Mouse (Mus musculus): Measurements from ENCODE around the gene Spon2. TPM values are rescaled to one million over a fixed set of nuclear protein-coding genes. Genes with fewer than 3 reads are reported as not detected.

Spon2 gene
- polyA plus RNA-seq, 1 experiment, result 10.5 TPM

GRCm38 (mm10) chr5:33202516-33203170, 15.6 kb downstream of the Spon2 start:
- Histone ChIP-seq H3K36me3 (ENCODE audit: control insufficient read depth, insufficient read depth, low read length) (no peaks in the 10 kb centered on the region), H3K27me3 (ENCODE audit: control insufficient read depth, insufficient read depth, low read length) (no peaks in the 10 kb centered on the region), H3K4me3 (ENCODE audit: control insufficient read depth, insufficient read depth, low read length) (no peak overlapping the region), H3K4me1 (replicated peaks; ENCODE audit: control insufficient read depth, insufficient read depth, low read length) (no peaks in the 10 kb centered on the region), H3K27ac (ENCODE audit: control insufficient read depth, insufficient read depth, low read length) (no peak overlapping the region)
- TF ChIP-seq CTCF (IDR thresholded peaks at IDR 0.05; ENCODE audit: borderline replicate concordance, control insufficient read depth, extremely low read depth, insufficient read depth, low read length, poor library complexity) (no peak), POLR2A (IDR thresholded peaks at IDR 0.05; ENCODE audit: control insufficient read depth, extremely low read depth, insufficient read depth, low read length, poor library complexity) (no peak)
- WGBS, result 87% methylated on average over 13 of the region's 13 CpGs
- DNase-seq, result no peak

GRCm38 (mm10) chr5:33201697-33202096, 16.6 kb downstream of the Spon2 start:
- WGBS, result 67% methylated on average over 13 of the region's 13 CpGs
- no peaks in the 10 kb centered on the region for H3K27me3 ChIP-seq (ENCODE audit: control insufficient read depth, insufficient read depth, low read length)
- H3K36me3 ChIP-seq (ENCODE audit: control insufficient read depth, insufficient read depth, low read length), result no peaks in the 10 kb centered on the region
- no peak for DNase-seq
- no peak overlapping the region for H3K4me3 ChIP-seq (ENCODE audit: control insufficient read depth, insufficient read depth, low read length)
- H3K27ac ChIP-seq (ENCODE audit: control insufficient read depth, insufficient read depth, low read length), result no peak overlapping the region
- TF ChIP-seq POLR2A (IDR thresholded peaks at IDR 0.05; ENCODE audit: control insufficient read depth, extremely low read depth, insufficient read depth, low read length, poor library complexity), result no peak
- no peak for TF ChIP-seq CTCF (IDR thresholded peaks at IDR 0.05; ENCODE audit: borderline replicate concordance, control insufficient read depth, extremely low read depth, insufficient read depth, low read length, poor library complexity)
- no peaks in the 10 kb centered on the region for H3K4me1 ChIP-seq (replicated peaks; ENCODE audit: control insufficient read depth, insufficient read depth, low read length)

- Histone ChIP-seq H3K36me3 (ENCODE audit: control insufficient read depth, insufficient read depth, low read length) (no peaks in the 10 kb centered on the region), H3K27me3 (ENCODE audit: control insufficient read depth, insufficient read depth, low read length) (no peaks in the 10 kb centered on the region), H3K4me1 (replicated peaks; ENCODE audit: control insufficient read depth, insufficient read depth, low read length) (no peaks in the 10 kb centered on the region), H3K27ac (ENCODE audit: control insufficient read depth, insufficient read depth, low read length) (no peak overlapping the region), H3K4me3 (ENCODE audit: control insufficient read depth, insufficient read depth, low read length) (no peak overlapping the region)
- WGBS, result 65% methylated on average over 1 of the region's 1 CpGs
- TF ChIP-seq CTCF (IDR thresholded peaks at IDR 0.05; ENCODE audit: borderline replicate concordance, control insufficient read depth, extremely low read depth, insufficient read depth, low read length, poor library complexity), result no peak
- no peak for TF ChIP-seq POLR2A (IDR thresholded peaks at IDR 0.05; ENCODE audit: control insufficient read depth, extremely low read depth, insufficient read depth, low read length, poor library complexity)
- DNase-seq, result no peak
Observed at GRCm38 (mm10) chr5:33200071-33200470, 18.2 kb downstream of the Spon2 start.

DNA sequence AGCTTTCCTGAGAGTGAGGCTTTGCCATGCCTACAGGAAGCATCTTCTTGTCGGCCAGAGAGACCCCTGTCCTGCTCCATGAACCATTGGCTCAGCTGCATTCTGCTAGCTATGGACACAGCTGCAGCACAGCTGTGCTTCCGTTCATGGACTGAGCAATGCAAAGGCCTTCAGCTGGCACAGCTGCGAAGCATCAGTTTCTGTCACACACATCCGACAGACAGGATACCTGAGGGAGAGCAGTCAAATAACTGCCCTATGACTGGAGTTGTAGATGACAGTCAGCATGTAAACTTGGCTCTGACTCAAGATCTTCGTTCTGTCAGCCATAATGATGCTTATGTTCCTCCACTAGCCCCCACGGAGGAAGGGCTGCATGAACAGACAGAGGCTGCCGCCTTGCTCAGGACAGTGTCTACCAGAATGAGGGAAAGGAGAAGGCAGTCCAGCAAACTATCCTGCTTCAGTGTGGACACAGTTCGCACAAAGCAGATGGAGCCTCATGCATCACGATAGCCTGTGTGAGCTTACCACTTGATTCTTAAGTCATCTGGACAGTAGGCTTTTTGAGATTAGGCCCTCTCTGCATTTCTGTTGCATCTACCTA, 22.9 kb downstream of the Spon2 start:
- DNase-seq, result no peak
- H3K4me3 ChIP-seq (ENCODE audit: control insufficient read depth, insufficient read depth, low read length), result no peak overlapping the region
- H3K36me3 ChIP-seq (ENCODE audit: control insufficient read depth, insufficient read depth, low read length), result no peaks in the 10 kb centered on the region
- H3K27ac ChIP-seq (ENCODE audit: control insufficient read depth, insufficient read depth, low read length), result no peak overlapping the region
- no peaks in the 10 kb centered on the region for H3K27me3 ChIP-seq (ENCODE audit: control insufficient read depth, insufficient read depth, low read length)
- 92% methylated on average over 9 of the region's 9 CpGs for WGBS
- H3K4me1 ChIP-seq (replicated peaks; ENCODE audit: control insufficient read depth, insufficient read depth, low read length), result no peaks in the 10 kb centered on the region
- TF ChIP-seq CTCF (IDR thresholded peaks at IDR 0.05; ENCODE audit: borderline replicate concordance, control insufficient read depth, extremely low read depth, insufficient read depth, low read length, poor library complexity) (no peak), POLR2A (IDR thresholded peaks at IDR 0.05; ENCODE audit: control insufficient read depth, extremely low read depth, insufficient read depth, low read length, poor library complexity) (no peak)

DNA sequence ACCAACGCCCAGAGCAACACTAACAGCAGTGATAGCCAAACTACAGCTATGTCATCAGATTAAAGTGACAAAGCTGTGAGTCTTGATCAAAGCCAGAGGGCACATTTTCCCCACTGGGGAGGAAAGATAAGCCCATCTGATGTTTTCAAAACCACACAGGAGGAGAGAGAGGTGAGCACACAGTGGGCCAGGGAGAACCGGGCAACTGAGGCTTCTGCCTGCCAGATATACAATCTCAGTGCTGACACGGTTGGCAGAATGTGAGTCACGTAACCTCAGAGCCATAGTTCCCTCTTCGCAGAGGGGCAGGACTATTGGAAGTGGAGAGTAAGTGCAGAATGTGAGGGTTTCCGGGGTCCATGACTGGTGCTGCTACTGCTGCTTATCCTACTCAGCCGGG, 24.7 kb downstream of the Spon2 start:
- no peak for TF ChIP-seq POLR2A (IDR thresholded peaks at IDR 0.05; ENCODE audit: control insufficient read depth, extremely low read depth, insufficient read depth, low read length, poor library complexity)
- TF ChIP-seq CTCF (IDR thresholded peaks at IDR 0.05; ENCODE audit: borderline replicate concordance, control insufficient read depth, extremely low read depth, insufficient read depth, low read length, poor library complexity), result no peak
- H3K4me1 ChIP-seq (replicated peaks; ENCODE audit: control insufficient read depth, insufficient read depth, low read length), result no peaks in the 10 kb centered on the region
- H3K36me3 ChIP-seq (ENCODE audit: control insufficient read depth, insufficient read depth, low read length), result no peaks in the 10 kb centered on the region
- no peak for DNase-seq
- 10% methylated on average over 7 of the region's 7 CpGs for WGBS
- H3K27ac ChIP-seq (ENCODE audit: control insufficient read depth, insufficient read depth, low read length), result no peak overlapping the region
- H3K27me3 ChIP-seq (ENCODE audit: control insufficient read depth, insufficient read depth, low read length), result no peaks in the 10 kb centered on the region
- H3K4me3 ChIP-seq (ENCODE audit: control insufficient read depth, insufficient read depth, low read length), result no peak overlapping the region

Other genes starting within 250 kb of the Spon2 start
- gene Ywhah, start 199.6 kb downstream of the Spon2 start, polyA plus RNA-seq (2012; rRNA removed), result 171 and 214 TPM in 2 replicates
- 0.32 and 0.47 TPM in 2 replicates for gene Slc5a1, start 114.2 kb downstream of the Spon2 start, polyA plus RNA-seq (2012; rRNA removed)
- 565 and 568 TPM in 2 replicates for gene Ctbp1, start 56.5 kb upstream of the Spon2 start, polyA plus RNA-seq (2012; rRNA removed)
- gene Maea, start 117.1 kb upstream of the Spon2 start, polyA plus RNA-seq (2012; rRNA removed), result 124 and 130 TPM in 2 replicates
- 9.7 and 10.6 TPM in 2 replicates for gene Uvssa, start 160.1 kb upstream of the Spon2 start, polyA plus RNA-seq (2012; rRNA removed)
- 0.10 TPM in 1 of 2 replicates, not detected in the other for gene Nkx1-1, start 215.5 kb upstream of the Spon2 start, polyA plus RNA-seq (2012; rRNA removed)

Measured in thymus, adult 2 months (tissue).